Mouse (Mus musculus) intestine, postnatal 0 days (tissue): ENCODE data around the gene Zfp683. TPM values are rescaled to one million over a fixed set of nuclear protein-coding genes. Genes with fewer than 3 reads are reported as not detected.

Source experiments
- ATAC-seq: fragments of 200-750 bp; cut with Nextera tagmentation; 2 replicates; pipeline ENCODE4 v1.8.0; 2017; ENCODE audit warnings: mild to moderate bottlenecking, moderate TSS enrichment, moderate library complexity
- H3K27ac ChIP-seq: fragments of 300-500 bp; sonication (generic); 2 replicates; pipeline ENCODE4 v1.5.1; 2014; ENCODE audit warnings: mild to moderate bottlenecking, low read depth, low read length, moderate library complexity
- H3K27me3 ChIP-seq: fragments of 300-500 bp; sonication (generic); replicated peaks from 2 replicates; pipeline ENCODE4 v1.6.1; 2014; ENCODE audit warnings: low read length, mixed read lengths; ENCODE audit not compliant: control insufficient read depth, insufficient read depth
- H3K36me3 ChIP-seq: fragments of 300-500 bp; sonication (generic); 2 replicates; pipeline ENCODE4 v1.6.1; 2014; ENCODE audit warnings: mild to moderate bottlenecking, moderate library complexity; ENCODE audit not compliant: control insufficient read depth, insufficient read depth
- H3K4me1 ChIP-seq: fragments of 300-500 bp; sonication (generic); replicated peaks from 2 replicates; pipeline ENCODE4 v1.6.1; 2014; ENCODE audit warnings: antibody characterized with exemption, low read length, mixed read lengths; ENCODE audit not compliant: control insufficient read depth, insufficient read depth
- H3K4me2 ChIP-seq: fragments of 300-500 bp; sonication (generic); replicated peaks from 2 replicates; pipeline ENCODE4 v1.6.1; 2014; ENCODE audit warnings: low read depth, mild to moderate bottlenecking, moderate library complexity
- H3K4me3 ChIP-seq: fragments of 300-500 bp; sonication (generic); 2 replicates; pipeline ENCODE4 v1.5.1; 2014; ENCODE audit warnings: low read depth, low read length
- H3K9ac ChIP-seq: fragments of 300-500 bp; sonication (generic); 2 replicates; pipeline ENCODE4 v1.6.1; 2014; ENCODE audit warnings: mild to moderate bottlenecking, low read depth, low read length
- H3K9me3 ChIP-seq: fragments of 300-500 bp; sonication (generic); 2 replicates; pipeline ENCODE4 v1.6.1; 2016; ENCODE audit warnings: mixed run types; ENCODE audit not compliant: control insufficient read depth
- CTCF ChIP-seq: sonication (generic); IDR thresholded peaks from 2 replicates; pipeline ENCODE4 v1.5.1; 2016; ENCODE audit warnings: low read depth, mild to moderate bottlenecking, control low read depth, antibody characterized with exemption, moderate library complexity
- WGBS: fragments of 180-500 bp; shearing (Covaris S2); extraction: QIAGEN DNeasy Blood & Tissue Kit; methylation state at CpG from one replicate; pipeline ENCODE4 v1.1.7; 2014; 5-methylcytosine and 5-hydroxymethylcytosine counted together
- polyA plus RNA-seq: library from polyadenylated mRNA; unstranded; fragments of >200 nt; fragmentation: Nextera tagmentation; extraction: Ambion mirVana; gene quantifications from 2 replicates; pipeline ENCODE4 v1.2.1, GENCODE M21; 2015

Gene Zfp683
- polyA plus RNA-seq, 1 experiment from 2014 or later = not detected

- no peak for ATAC-seq
- Histone ChIP-seq H3K4me1 (peaks cover 3% of the 10 kb centered on the region; the same call in 1 of the 2 replicates), H3K36me3 (no peaks in the 10 kb centered on the region), H3K4me3 (no peak overlapping the region), H3K27me3 (peaks cover 49% of the 10 kb centered on the region), H3K9ac (no peak overlapping the region), H3K27ac (no peak overlapping the region), H3K9me3 (no peaks in the 10 kb centered on the region), H3K4me2 (no peak overlapping the region)
- no peak for TF ChIP-seq CTCF
- 13% methylated on average over 7 of the region's 7 CpGs for WGBS
Observed at GRCm38 (mm10) chr4:134016208-134016607, 37.4 kb upstream of the Zfp683 start.

DNA sequence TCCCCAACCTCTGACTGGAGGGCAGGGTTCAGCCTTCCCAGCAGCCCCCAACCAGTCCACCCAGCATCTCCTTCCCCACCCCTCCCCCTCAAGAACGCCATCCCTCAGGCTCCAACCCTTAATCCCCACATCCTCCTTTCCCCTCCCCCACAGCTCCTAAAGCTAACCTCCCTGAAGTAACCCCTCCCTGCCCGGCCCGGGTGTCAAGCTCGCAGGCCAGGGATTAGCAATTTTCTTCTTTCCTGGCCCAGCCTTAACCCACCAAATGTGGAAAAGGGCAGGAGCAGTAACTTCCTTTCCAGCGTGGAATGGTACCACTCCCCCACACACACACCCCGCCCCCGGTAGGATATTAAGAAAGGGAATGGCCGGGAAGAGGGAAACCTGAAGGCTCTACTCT lies 36.9 kb upstream of the Zfp683 start:
- Histone ChIP-seq H3K27ac (no peak overlapping the region), H3K9me3 (no peaks in the 10 kb centered on the region), H3K4me3 (peak overlapping the region; percentile 17; the same call in 1 of the 2 replicates), H3K36me3 (no peaks in the 10 kb centered on the region), H3K27me3 (peaks cover 49% of the 10 kb centered on the region), H3K4me2 (no peak overlapping the region), H3K9ac (no peak overlapping the region), H3K4me1 (peaks cover 3% of the 10 kb centered on the region; the same call in 1 of the 2 replicates)
- no peak for ATAC-seq
- no peak for TF ChIP-seq CTCF
- 6% methylated on average over 8 of the region's 8 CpGs for WGBS

GRCm38 (mm10) chr4:134017201-134017865 lies 36.3 kb upstream of the Zfp683 start:
- 8% methylated on average over 21 of the region's 21 CpGs for WGBS
- Histone ChIP-seq H3K4me3 (peak overlapping the region; percentile 17), H3K4me1 (peaks cover 3% of the 10 kb centered on the region; the same call in 1 of the 2 replicates), H3K9ac (no peak overlapping the region), H3K27ac (no peak overlapping the region), H3K36me3 (no peaks in the 10 kb centered on the region), H3K4me2 (peak overlapping the region; percentile 45), H3K27me3 (peaks cover 49% of the 10 kb centered on the region), H3K9me3 (no peaks in the 10 kb centered on the region)
- TF ChIP-seq CTCF = no peak
- ATAC-seq = peak; percentile 26; the same call in 1 of the 2 replicates

DNA sequence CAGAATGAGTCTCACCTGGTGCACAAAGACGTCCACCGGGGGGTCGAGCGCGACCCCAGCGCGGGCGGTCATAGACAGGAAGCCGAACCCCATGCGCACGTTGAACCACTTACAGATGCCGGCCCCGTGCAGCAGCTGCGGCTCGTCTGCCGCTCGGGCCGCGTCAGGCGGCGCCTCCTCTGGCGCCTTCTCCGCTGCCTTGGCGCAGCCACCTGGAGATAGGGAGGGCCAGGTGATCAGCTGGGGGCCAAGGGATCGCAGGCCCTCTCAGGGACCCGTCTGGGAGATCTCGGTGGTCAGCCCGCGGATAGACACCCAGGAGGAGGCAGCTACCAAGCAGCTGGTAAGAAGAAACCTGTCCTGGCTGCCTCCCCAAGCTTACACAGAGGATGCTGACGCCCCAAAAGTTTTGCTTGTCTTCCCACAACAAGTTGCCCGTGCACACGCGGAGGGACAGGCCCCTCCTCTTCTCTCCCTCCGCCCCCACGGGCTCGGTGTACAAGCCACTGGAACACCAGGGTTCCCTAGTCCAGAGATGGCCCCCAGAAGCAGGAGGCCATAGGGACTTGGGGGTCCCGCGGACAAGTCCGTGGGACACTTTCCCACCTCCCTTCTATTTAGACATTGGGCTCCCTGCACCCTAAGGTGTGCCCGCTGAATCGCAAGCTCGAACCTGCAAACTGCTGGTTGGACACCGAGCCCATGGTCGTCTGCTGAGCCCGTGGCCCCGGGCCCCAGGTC lies 35.4 kb upstream of the Zfp683 start:
- H3K4me3 ChIP-seq = peak overlapping the region; percentile 17
- peaks cover 3% of the 10 kb centered on the region; the same call in 1 of the 2 replicates for H3K4me1 ChIP-seq
- H3K27ac ChIP-seq = no peak overlapping the region
- TF ChIP-seq CTCF = no peak
- no peak overlapping the region for H3K9ac ChIP-seq
- 0 out of 2 replicates have a peak, but pooled peaks have one; percentile 8 for ATAC-seq
- no peaks in the 10 kb centered on the region for H3K36me3 ChIP-seq
- H3K4me2 ChIP-seq = peak overlapping the region; percentile 45
- WGBS = 1% methylated on average over 46 of the region's 46 CpGs
- peaks cover 49% of the 10 kb centered on the region for H3K27me3 ChIP-seq
- no peaks in the 10 kb centered on the region for H3K9me3 ChIP-seq

- no peaks in the 10 kb centered on the region for H3K9me3 ChIP-seq
- no peak within 1 kb of the TSS for H3K27ac ChIP-seq
- no peak for TF ChIP-seq CTCF
- WGBS = 6% methylated on average over 9 of the region's 9 CpGs
- H3K27me3 ChIP-seq = peaks cover 49% of the 10 kb centered on the region
- no peak within 1 kb of the TSS for H3K9ac ChIP-seq
- no peak for ATAC-seq
- H3K36me3 ChIP-seq = no peaks in the 10 kb centered on the region
- H3K4me3 ChIP-seq = peak within 1 kb of the TSS; percentile 17
- H3K4me1 ChIP-seq = peaks cover 3% of the 10 kb centered on the region; the same call in 1 of the 2 replicates
- peak within 1 kb of the TSS; percentile 45 for H3K4me2 ChIP-seq
Observed at GRCm38 (mm10) chr4:134018779-134019145, 34.9 kb upstream of the Zfp683 start, which contains the start of gene Lin28a. Gene Lin28a, minus strand, starts transcription at chr4:134018841.

GRCm38 (mm10) chr4:134019210-134019609 lies 34.4 kb upstream of the Zfp683 start:
- no peak for TF ChIP-seq CTCF
- Histone ChIP-seq H3K4me2 (no peak overlapping the region), H3K36me3 (no peaks in the 10 kb centered on the region), H3K4me3 (no peak overlapping the region), H3K27ac (no peak overlapping the region), H3K9ac (no peak overlapping the region), H3K9me3 (no peaks in the 10 kb centered on the region), H3K4me1 (peaks cover 3% of the 10 kb centered on the region; the same call in 1 of the 2 replicates), H3K27me3 (peaks cover 49% of the 10 kb centered on the region)
- ATAC-seq = no peak
- WGBS = 4% methylated on average over 9 of the region's 10 CpGs
